Mouse (Mus musculus): ENCODE data around the gene Rrbp1. TPM values are rescaled to one million over a fixed set of nuclear protein-coding genes. Genes with fewer than 3 reads are reported as not detected.

Gene Rrbp1
- total RNA-seq, 2 experiments from 2014 or later, result 32.0 to 39.3 TPM

- no peak for DNase-seq (ENCODE audit: low spot score)
These were observed 48.9 kb downstream of the Rrbp1 start for GRCm38 (mm10) chr2:143962192-143962591.

DNA sequence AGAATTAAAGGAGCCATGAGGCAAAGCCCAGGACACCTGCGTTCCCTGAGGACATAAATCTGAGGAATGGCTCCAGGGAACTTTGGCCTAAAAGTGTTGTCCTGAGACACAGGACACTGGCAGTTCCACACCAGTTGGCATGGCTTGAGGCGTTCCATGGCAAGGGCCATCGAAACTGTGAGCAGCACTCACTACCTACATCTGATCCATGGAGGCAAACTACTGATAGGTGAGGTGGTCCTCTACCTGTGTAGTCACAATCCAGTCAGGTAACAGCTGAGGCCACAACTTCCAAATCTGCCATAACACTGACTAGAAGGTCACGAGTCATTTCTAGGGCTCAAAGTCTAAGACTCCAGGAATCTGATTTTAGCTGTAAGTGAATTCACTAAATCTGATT lies 55.3 kb downstream of the Rrbp1 start:
- no peak for DNase-seq (ENCODE audit: low spot score)

GRCm38 (mm10) chr2:143955004-143955403 lies 56.1 kb downstream of the Rrbp1 start:
- no peak for DNase-seq (ENCODE audit: low spot score)

DNA sequence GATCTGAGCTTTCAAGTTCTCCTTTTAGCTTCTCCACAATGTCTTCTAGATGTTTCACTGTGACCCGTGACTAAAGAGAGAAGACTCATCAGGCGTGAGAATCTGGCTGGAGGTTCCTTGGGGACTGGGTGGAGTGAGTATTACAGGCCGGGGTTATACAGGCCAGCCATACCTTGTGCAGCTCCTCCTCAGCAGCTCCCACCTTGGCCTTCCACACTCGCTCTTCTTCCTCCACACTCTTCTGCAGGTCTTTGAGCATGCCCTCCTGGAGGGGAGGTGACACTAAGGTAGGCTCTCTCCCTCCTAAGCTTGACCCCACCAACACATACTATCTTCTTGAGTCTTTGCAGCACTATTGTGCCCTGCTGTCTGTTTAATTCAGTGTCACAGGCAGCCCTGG lies 57.1 kb downstream of the Rrbp1 start:
- DNase-seq (ENCODE audit: low spot score), result no peak

- DNase-seq (ENCODE audit: low spot score), result no peak
These were observed 59.3 kb downstream of the Rrbp1 start for GRCm38 (mm10) chr2:143951546-143952315.

DNA sequence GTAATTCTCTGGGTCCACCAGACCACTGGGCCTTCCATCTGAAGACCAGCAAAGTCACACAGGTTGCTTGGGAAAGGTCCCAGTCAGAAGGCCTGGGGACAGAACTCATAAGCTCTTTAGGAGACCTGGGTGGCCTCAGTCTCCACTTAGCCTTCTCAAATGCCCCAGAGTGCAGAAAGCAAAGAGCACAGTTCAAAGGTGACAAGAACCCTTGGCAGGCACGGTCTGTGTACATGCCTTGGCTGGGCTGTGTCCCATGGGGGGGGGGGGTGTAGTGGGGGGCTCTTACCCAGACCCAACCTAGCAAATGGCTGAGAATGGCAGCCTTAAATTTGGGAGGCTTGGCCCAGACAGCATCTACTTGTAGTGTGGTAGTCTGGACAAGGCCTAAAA lies 60.0 kb downstream of the Rrbp1 start:
- no peak for DNase-seq (ENCODE audit: low spot score)

DNA sequence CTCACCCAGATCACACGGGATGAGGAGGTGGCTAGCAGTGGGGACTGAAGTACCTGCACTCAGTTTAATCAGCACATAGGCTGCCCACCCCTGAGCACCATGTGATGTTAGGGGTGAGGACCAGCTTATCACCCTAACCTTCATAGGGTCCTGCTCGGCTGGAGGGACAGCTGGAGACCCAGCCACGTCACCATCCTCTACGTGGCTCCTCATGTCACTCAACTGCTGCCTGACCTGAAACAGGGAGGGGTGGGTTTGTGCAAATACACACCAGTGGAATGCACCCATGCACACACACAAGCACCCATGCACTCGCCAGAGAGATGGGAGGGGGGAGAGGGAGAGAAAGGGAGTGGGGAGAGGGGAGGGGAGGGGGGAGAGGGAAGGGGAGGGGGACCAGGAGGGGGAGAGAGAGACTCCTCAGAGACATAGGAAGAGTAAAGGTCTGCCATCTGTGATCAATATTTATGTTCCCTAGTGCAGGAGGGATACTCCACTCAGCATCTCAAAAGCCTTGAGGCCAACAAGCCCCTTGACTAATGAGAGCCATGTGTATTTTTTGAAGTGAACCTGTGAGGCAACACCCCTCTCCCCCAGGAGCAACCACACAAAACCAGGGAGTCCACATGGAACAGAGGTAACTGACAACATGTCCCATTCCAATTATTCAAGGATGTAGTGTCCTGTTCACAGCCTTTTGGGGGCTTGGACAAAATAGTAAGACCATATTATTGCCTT lies 60.6 kb downstream of the Rrbp1 start:
- DNase-seq (ENCODE audit: low spot score), result no peak

- DNase-seq (ENCODE audit: low spot score), result no peak
These were observed 61.8 kb downstream of the Rrbp1 start for GRCm38 (mm10) chr2:143949217-143949616.

- DNase-seq (ENCODE audit: low spot score), result no peak
These were observed 62.6 kb downstream of the Rrbp1 start for GRCm38 (mm10) chr2:143948416-143948815.

DNA sequence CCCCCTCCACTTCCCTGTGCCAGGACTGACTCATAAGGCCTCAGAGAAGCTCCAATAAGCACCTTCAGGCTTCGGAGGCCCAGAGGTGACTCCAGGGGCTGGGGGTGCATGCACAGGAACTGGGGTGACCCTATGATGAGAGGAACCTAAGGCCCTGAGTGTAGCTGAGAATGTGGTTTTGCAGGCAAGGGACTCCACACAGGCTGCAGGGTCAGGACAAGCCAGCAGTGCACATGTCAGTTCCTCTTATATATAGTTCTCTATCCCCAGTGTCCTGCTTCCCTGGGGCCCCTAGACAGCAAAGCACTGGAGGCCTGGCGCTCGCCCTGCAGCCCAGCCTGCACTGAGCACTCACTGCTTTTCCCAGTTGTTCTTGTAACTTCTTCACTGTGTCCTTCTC lies 63.1 kb downstream of the Rrbp1 start:
- DNase-seq (ENCODE audit: low spot score), result no peak

- no peak for DNase-seq (ENCODE audit: low spot score)
These were observed 64.7 kb downstream of the Rrbp1 start for GRCm38 (mm10) chr2:143946399-143946798.

- DNase-seq (ENCODE audit: low spot score), result peak; percentile 25
These were observed 65.5 kb downstream of the Rrbp1 start for GRCm38 (mm10) chr2:143945466-143946075.

DNA sequence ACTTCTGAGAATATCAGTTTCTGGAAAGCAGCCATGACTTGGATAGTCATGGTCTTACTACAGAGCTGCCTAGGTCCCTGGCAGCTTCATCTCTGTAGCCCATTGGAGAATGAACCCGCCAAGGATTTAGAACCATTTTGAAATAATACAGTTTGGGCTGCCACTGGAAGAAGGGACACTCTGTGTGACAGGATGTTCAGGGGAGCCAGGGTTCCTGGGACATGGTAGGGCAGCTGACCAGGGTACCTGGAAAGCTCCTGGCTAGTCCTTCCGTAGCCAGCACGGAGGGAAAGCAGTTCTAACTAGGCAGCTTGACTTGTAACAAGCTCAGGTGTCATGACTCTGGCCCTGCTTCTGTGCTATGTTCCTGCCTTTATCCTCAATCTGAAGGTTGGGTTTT lies 66.3 kb downstream of the Rrbp1 start:
- no peak for DNase-seq (ENCODE audit: low spot score)

GRCm38 (mm10) chr2:143940406-143940805 lies 70.7 kb downstream of the Rrbp1 start:
- DNase-seq (ENCODE audit: low spot score), result no peak

- no peak for DNase-seq (ENCODE audit: low spot score)
These were observed 73.2 kb downstream of the Rrbp1 start for GRCm38 (mm10) chr2:143937861-143938260.

- DNase-seq (ENCODE audit: low spot score), result no peak
These were observed 76.6 kb downstream of the Rrbp1 start for GRCm38 (mm10) chr2:143934439-143934838.

GRCm38 (mm10) chr2:143933516-143933915 lies 77.5 kb downstream of the Rrbp1 start:
- no peak for DNase-seq (ENCODE audit: low spot score)

DNA sequence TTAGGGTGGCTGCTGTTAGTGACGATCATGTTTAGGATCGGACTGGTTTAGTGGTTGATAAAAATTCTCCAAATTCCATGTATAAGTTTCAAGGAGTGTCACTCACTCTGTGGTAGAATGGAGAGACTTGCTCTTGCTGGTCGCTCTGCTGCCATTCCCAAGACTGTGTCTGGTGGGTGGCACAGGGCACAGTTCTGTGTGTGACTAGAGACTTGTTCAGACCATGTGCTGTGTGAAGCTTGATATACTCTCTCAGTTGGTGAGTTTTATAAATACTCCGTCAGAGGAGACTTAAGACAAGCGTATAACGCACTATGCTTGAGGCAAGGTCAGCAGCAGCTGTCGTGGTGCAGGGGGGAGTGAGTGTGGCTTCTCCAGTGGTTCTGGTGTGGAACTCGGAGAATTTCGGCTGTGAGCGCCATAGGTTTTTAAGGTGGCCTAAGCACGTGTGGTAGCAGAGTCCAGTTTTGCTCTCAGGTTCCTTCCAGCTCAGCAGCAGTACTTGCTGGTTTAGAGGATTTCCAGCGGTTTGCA lies 78.7 kb downstream of the Rrbp1 start:
- no peak for DNase-seq (ENCODE audit: low spot score)

DNA sequence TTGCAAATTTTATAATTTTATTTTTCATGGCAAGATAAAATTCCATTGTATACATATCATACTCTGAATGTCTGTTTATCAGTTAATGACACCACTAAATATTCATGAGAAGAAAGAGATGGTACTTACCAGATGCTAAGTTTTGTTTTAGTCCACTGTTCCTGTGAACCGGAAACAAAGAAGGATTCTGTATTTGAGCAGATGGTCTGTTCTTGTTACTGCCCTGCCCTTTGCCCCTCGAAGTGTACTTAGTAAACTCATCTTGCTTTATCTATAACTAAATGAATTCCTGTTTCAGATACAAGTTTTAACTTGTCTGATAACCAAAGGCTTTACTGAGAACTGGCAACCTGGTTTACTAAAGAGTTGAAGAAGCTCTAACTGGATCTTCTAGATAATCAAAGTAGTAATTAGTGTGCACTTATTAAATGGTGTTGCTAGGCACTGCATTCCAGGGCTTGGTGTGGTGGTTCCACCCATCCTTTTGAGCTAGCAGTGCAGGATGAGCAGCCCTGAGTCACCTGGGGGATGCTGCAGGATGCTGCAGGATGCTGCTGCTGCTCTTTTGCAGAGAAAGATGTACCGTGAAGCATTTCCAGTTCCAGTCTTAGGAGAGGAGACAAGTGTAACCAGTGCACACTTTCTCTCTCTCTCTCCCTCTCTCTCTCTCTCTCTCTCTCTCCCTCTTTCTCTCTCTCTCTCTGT lies 81.3 kb downstream of the Rrbp1 start:
- DNase-seq (ENCODE audit: low spot score), result no peak

GRCm38 (mm10) chr2:143925826-143926225 lies 85.2 kb downstream of the Rrbp1 start:
- DNase-seq (ENCODE audit: low spot score), result no peak

DNA sequence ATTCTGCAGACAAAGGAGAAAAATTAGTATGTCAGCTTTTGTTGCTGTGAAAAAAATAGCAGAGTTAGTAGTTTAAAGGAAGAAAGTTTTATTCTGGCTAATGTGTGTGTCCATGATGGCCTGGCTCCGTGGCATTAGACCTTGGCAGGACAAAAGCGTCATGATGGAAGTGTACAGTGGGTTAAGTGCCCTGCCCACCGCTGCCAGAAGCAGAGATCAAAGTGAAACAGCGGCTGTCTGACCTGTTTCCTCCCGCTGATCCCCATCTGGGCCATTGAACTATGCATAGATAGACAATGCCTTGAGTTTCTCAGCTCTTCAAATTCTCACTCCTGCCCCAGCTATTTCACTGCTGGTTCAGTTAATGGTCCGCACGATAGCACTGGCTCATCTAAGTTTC lies 87.0 kb downstream of the Rrbp1 start:
- no peak for DNase-seq (ENCODE audit: low spot score)
